Mouse (Mus musculus): Measurements from ENCODE around the gene Nudt1.
"Not testable (repeated sequence)": the region's sequence is repeated elsewhere in the genome, so short reads cannot be mapped to it uniquely, and the experiment has no call there.

The Nudt1 gene

DNA sequence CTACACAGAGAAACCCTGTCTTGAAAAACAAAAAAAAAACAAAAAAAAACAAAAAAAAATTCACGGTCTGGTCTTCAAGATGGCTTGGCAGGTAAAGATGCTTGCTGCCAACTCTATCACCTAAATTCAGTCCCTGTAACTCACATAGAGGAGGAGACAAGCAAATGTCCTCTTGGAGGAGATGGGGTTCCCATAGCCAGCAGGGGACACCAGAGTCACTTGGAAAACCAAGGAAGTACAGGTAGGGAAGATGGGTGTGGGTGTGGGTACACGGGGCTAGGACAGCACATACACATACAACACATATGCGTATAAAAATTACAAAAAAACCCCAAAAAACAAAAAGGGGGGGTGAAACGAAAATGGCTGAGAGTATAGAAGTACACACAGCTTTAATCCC lies 21.4 kb downstream of the Nudt1 start:
- no peak for DNase-seq (ENCODE audit: low read depth, low spot score)

- DNase-seq (ENCODE audit: low read depth, low spot score): no peak
These were observed 23.8 kb downstream of the Nudt1 start for GRCm38 (mm10) chr5:140345244-140345643.

- DNase-seq (ENCODE audit: low read depth, low spot score): no peak
These were observed 24.6 kb downstream of the Nudt1 start for GRCm38 (mm10) chr5:140346050-140346449.

GRCm38 (mm10) chr5:140349882-140350281 lies 28.4 kb downstream of the Nudt1 start:
- DNase-seq (ENCODE audit: low read depth, low spot score): no peak

DNA sequence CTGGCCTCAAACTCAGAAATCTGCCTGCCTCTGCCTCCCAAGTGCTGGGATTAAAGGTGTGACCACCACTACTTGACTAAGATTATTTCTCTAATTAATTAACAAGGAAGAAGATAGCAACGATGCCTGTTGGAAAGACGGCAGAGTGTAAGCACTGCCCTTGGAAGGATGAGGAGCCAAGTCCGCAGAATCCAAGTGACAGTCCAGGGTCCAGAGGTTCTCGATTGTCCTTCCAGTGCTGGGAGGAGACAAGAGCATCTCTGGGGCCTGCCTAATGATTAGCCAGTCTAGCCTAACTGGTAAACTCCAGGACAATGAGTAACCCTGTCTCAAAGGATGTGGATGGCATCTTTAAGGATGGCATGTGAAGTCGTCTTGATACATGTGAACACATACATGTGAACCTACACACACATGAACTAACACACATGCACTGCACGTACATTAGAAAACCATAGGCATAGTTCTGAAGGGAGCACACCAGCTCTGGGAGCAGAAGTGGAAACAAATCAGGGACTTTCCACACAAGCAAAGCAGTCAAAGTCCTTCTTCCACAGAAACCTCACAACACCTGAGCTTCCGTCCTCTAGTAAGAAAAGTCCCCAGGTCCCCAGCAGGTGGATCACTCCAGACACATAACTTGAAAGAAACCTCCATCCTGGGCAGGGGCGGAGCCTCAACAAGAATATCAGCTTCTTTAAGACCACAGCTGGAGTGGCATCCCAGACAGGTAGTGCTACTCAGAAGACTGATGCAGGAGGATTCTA lies 29.5 kb downstream of the Nudt1 start:
- no peak for DNase-seq (ENCODE audit: low read depth, low spot score)

- no peak for DNase-seq (ENCODE audit: low read depth, low spot score)
These were observed 30.9 kb downstream of the Nudt1 start for GRCm38 (mm10) chr5:140352352-140352751.

- no peak for DNase-seq (ENCODE audit: low read depth, low spot score)
These were observed 34.5 kb downstream of the Nudt1 start for GRCm38 (mm10) chr5:140355934-140356333.

- no peak for DNase-seq (ENCODE audit: low read depth, low spot score)
These were observed 36.0 kb downstream of the Nudt1 start for GRCm38 (mm10) chr5:140357466-140357865.

GRCm38 (mm10) chr5:140359930-140360674 lies 38.6 kb downstream of the Nudt1 start:
- no peak for DNase-seq (ENCODE audit: low read depth, low spot score)

DNA sequence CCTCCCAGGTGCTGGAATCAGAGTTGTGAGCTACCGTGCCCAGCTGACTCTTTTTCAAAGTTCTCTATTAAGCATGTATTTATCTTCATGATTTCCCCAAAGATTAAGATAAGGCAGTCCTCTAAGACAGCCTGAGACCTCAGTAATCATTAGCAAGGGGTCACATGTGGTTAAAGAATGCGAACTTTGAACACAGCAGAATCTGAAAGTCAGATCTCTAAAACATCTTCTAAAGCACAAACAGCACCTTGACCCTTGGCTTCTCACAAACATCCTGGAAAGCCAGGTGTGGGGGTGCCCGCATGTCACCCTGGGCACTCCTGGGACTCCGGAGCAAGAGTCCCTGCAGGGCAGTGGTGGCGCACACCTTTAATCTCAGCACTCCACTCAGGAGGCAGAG lies 43.0 kb downstream of the Nudt1 start:
- DNase-seq (ENCODE audit: low read depth, low spot score): no peak

DNA sequence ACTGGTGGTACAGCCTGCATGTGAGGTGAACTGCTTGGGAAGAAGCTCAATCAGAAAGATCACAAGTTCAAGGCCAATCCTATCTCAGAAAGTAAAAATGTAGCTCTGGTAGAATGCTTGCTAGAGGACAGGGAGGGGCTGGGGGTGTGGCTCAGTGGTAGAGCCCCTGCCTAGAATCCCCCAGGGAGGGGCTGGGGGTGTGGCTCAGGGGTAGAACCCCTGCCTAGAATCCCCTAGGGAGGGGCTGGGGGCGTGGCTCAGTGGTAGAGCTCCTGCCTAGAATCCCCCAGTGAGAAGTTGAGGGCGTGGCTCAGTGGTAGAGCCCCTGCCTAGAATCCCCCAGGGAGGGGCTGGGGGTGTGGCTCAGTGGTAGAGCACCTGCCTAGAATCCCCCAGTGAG lies 46.7 kb downstream of the Nudt1 start:
- not testable (repeated sequence) for DNase-seq (ENCODE audit: low read depth, low spot score)

DNA sequence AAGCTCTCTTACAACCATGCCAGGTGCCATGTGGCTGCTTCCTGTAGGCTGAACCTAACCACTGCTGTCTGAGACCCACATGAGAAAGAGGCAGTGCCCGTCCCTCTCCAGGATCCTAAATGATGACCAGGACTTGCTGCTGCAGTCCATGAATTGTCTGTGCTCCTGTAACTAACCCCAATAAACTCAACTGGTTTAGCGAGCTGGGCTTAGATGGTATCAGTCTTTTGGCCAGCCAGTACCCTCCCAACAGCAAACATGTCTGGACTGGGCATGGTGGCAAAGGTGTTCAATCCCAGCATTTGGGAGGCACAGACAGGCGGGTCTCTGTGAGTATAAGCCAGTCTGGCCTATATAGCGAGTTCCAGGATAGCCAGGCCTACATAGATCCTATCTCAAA lies 47.5 kb downstream of the Nudt1 start:
- no peak for DNase-seq (ENCODE audit: low read depth, low spot score)

- DNase-seq (ENCODE audit: low read depth, low spot score): no peak
These were observed 48.0 kb downstream of the Nudt1 start for GRCm38 (mm10) chr5:140369466-140369865.

DNA sequence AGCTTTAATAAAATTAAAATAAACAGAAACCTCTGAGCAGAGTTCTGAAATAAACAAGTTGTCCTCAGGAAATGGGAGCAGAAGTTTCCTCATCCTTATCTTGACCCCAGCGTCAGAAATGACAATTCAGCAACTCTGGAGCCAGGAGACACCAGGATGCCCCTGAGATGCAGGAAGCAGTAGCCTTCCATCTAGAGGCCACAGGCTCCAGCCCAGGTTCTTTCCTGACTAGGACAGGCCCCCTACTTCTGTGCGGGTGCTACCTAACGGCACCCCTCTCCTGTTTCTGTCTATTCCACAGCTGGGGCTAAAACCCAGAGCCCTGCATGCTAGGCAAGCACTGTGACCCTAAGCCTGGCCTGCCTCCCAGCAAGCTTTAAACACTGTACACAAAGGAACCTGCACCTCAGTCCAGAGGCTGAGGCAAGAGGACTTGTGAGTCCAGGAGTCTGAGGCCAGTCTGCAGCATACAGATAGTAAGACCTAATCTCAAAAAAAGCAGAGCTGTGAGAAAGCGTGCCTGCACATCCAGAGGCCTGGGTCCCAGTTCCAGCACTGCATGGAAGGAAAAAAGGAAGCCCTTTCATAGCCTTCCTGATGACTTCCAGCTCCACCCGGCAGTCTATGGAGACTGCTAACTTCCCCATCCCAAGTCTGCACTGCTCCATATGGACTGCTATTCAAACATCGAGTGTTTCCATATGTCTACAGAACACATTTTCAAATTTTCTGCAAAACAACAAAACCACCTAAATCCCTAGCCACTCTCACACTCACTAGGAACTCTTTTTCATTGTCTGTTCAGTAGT lies 49.2 kb downstream of the Nudt1 start:
- DNase-seq (ENCODE audit: low read depth, low spot score): no peak

DNA sequence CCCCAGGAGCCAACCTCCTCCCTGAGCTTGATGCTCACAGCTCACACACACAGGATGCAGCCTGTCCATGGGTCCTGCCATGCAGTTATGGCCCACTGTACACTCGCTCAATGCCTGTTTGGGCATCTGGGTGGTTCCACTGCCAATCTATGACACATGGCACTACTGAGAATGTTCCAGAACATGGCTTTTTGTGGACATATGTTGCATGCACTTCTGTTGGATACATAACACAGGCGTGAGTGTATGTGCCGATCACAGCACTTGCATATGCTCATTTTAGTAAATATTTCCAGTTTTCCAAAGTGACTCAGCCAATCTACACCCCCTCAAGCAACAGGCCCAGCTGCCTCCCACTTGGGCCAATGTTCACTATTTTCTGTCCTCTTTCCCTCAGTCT lies 50.2 kb downstream of the Nudt1 start:
- DNase-seq (ENCODE audit: low read depth, low spot score): no peak

DNA sequence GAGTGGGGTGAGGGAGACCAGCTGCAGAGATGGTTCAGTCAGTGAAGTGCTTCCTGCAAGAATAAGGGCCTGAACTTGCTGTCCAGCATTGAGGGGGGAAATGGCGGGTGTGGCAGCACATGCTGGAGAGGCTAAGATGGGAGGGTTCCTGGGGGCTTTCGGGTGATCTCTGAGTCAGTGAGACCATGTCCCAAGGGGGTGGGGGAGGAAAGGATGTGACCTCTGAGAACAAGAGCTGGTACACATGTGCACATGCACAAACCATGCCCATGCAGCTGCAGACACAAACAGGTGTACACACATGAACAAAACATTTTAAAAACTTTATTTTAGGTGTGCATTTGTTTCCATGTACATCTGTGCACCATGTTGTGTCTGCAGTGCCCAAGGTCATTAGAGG lies 52.3 kb downstream of the Nudt1 start:
- DNase-seq (ENCODE audit: low read depth, low spot score): no peak

GRCm38 (mm10) chr5:140374226-140374625 lies 52.8 kb downstream of the Nudt1 start:
- no peak for DNase-seq (ENCODE audit: low read depth, low spot score)

DNA sequence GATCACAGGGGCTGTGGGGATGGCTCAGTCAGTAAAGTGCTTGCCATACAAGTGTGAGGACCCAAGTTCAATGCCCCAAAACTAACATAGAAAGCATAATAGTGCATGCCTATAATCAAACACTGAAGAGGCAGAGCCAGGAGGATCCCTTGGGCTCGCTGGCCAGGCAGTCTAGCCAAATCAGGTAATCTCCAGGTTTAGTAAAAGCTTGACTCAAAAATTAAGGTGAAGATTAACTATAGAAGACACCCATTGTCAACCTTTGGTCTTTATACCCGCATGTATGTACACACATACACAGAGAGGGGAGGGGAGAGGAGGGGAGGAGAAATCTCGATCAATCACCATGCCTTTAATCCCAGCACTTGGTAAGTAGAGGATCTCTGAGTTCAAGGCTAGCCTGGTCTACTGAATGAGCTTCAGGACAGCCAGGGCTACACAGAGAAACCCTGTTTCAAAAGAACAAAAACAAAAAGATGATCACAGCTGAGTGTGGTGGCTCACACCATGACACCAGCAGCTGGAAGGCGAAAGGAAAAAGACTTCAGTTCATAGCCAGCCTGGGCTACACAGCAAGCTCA lies 53.9 kb downstream of the Nudt1 start:
- DNase-seq (ENCODE audit: low read depth, low spot score): no peak

- no peak for DNase-seq (ENCODE audit: low read depth, low spot score)
These were observed 56.8 kb downstream of the Nudt1 start for GRCm38 (mm10) chr5:140378121-140378853.

GRCm38 (mm10) chr5:140379299-140379698 lies 57.8 kb downstream of the Nudt1 start:
- DNase-seq (ENCODE audit: low read depth, low spot score): no peak

GRCm38 (mm10) chr5:140381156-140381555 lies 59.7 kb downstream of the Nudt1 start:
- no peak for DNase-seq (ENCODE audit: low read depth, low spot score)
